Mouse (Mus musculus) kidney, postnatal 25 days (tissue): ENCODE measurements around the gene Irf8.

Source experiments
- DNase-seq, 2 experiments: peaks; one replicate each; pipeline ENCODE4 v3.0.0; 2021; ENCODE audit warnings: mixed read lengths in 2 of 2

Irf8 gene

DNA sequence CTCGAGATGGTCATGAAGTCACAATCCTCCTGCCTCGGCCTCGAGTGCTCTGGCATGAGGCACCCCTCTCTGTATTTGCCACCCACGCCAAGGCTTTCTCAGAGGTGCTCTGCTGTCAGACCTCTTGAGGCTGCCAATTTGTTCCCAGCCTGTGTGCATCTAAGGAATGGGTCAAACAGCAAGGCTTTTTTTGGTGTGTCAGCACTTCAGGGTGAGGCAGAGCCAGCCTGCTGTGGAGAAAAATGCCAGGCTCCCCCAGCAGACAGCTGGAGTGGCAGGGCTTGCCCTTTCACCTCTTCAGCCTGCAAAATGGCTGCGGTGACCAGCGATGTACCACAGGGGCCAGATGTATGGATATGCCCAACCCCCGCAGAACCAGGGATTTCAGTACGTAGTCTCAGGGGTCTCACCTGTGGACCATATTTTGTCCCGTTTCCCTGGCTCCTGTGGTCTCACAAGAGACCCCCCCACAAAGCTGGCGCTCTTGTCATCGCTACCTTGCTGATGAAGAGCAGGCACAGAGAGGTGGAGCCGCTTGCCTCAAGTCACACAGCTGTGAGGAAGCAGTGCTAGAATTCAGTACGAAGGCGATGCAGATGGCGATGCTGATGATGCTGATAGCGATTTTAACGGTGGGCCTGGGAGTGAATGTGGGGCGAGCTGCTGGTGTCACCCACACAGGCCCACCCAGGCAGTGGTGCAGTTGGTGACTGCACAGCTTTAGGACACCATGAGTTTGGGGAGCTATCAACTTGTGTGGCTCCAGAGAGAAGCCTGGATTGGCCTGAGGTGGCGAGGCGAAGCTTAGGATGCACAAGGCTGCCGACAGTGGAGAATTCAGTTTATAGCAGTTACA is 15.3 kb downstream of the Irf8 start:
- DNase-seq, result peak; percentile 49 to 77

DNA sequence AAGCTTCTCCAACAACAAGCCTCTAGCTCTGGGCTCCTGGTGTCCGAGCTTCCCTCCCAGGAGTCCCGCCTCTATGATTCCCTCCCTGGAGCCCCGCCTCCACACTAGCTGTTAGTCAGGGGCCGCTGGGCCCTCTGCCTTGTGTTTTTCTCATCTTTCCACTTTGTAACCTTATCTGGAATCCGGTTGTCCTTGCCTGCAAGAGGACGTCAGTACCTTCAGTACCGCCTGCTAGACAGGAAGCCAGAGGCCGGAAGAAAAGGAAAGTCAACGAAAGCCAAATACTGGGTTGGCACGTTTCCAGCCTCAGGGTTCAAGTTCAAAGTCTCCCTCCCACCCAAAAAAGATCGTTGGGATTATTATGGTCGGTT is 15.9 kb downstream of the Irf8 start:
- DNase-seq, result peak; percentile 85 to 87

DNA sequence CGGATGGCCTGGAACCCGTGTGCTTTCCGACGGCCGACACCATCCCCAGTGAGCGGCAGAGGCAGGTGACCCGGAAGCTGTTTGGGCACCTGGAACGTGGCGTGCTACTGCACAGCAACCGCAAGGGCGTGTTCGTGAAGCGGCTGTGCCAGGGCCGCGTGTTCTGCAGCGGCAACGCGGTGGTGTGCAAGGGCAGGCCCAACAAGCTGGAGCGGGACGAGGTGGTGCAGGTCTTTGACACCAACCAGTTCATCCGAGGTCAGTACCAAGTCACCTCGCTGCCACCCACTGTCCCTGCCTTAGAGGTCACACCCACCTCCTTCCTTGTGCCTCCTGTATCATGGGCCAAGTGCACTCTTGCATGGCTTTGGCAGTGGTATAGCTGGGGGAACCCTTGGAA is 17.3 kb downstream of the Irf8 start:
- DNase-seq, result peak in 1 of 2 experiments; percentile 65

DNA sequence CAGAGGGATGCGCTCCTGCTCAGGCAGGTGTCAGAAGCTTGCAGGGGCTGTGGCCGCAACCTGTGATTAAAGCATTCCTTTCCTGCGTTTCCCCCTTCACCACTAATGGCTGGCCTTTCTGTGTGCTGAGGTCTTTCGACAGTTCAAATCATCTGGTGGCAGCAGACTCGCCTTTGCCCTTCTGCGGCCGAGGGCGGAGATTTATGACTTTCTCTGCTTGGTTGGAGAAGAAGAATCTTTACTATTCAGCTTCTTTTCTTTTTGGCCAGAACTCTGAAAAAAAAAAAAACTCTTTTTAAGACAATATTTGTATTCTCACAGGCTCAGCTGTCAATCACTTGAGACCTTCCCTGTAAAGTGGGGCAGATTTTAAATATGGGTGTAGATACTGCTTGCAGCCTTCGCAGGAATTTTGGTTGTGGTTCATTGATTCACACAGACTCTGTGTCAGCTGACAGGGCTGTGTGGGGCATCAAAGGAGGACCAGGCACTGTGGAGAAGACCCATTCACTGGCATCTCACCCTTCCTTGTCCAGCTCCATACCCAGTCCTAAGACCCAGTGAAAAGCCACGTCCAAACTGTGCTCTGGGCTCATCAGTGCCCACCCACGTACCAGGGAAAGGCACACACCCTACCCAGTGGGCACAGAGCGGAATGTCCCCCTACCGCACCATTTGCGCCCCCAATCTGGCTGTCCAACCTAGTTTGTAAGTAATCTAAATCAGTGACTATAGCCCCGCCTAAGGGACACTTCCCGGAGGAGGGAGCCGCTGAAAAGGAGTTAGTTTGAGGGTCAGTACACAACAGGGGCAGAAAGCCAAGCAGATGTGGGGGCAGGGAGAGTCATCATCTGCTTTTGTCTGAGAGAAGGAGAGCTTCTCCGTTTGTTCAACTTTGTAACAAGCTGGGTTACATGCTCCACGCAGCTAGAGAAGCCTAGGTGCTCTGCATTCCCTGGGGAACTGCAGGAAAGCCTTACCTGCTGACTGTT is 19.4 kb downstream of the Irf8 start:
- peak; percentile 68 to 77 for DNase-seq

DNA sequence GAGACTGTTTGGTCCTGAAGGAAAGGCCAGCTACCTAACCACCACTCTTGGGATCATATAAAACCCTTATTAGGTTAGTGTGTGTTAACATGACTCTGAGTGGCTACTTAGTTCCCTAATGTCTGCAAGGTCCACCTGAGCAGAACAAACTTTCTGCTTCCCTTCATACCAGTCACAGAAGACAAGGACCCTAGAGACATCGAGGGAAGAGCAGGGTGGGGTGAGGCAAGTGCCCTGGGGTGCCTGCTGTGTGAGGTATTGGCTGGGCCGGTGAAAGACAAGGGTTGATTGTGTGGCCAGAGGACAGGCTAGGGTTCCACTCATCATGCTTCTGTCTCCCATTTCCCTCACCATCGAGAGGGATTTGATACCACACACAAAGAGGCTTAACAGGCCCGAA is 21.8 kb downstream of the Irf8 start:
- DNase-seq, result no peak

DNA sequence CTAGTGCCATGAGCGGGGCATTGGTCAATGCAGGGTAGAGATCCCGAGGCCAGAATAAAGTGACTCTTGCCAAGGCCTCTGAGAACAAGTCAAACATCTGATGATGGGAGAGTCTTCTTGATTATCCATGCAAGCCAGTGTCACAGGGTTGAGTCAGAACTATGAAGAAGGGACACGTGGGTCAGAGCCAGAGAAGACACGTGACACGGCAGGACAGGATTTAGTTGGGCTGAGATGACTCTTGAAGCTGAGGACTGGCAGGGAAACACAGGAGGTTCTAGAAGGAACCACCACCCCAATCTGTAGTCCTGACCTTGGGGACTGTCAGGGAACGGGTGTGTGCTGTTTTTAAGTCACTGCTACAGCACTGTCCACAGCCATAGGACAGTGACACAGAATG is 23.7 kb downstream of the Irf8 start:
- DNase-seq, result no peak

DNA sequence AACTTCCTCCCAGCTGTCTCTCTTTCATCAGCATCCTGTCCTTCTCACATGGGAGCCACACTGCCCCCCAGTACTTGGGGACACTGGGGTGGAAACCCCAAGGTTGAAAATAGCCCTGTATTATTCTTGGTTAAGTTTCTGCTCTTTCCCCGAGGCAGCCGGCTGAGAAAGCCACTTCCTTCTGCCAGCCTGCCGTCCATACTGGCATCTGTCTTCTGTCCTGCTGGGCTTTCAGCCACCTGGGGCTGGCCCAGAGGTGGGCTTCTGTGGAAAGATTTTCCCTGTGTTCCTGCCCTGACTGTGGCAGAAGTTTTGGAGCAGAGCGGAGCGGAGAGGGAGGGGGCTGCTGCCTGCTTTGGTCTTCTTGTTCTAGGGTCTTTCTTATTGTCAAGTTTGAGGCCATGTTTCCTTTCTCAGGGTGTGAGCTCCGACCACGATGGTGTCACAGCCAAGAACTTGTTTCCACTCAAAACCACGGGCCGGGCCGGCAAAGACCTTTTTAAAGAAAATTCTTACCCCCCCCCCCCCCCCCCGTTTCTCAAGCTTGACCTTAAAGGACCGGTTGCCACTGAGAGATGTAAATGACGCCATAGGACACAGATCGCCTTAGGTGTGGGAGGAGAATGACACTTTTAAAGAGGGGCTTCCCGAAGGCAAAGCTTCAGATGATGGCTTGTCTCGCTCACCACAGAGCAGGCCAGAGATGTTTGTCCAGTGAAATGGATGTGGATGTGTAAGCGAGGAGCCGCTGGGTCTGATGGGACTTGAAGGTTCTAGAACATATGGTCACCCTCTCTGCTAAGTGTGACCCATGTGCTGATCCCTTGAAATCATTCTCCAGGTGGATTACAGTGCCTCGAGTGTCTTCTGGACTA is 24.4 kb downstream of the Irf8 start:
- no peak for DNase-seq

DNA sequence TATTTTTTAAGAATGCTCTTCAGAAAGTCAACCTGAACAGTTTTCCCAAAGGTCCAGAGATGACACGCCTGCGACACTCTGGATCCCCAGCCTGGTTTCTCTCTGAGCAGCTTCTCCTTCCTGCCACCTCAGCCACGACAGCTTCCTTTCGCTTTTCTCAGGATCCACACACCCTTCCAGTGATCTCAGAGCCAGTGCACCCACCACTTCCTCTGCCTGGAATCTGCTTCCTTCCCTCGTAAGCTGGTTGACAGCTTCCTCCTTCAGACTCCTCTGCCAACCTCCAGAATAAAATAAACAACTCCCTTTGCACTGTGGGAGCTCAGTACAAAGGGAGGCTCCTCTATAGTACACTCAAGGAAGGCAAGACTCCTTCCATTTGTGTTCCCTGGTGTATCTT is 27.1 kb downstream of the Irf8 start:
- DNase-seq, result peak in 1 of 2 experiments; percentile 56

DNA sequence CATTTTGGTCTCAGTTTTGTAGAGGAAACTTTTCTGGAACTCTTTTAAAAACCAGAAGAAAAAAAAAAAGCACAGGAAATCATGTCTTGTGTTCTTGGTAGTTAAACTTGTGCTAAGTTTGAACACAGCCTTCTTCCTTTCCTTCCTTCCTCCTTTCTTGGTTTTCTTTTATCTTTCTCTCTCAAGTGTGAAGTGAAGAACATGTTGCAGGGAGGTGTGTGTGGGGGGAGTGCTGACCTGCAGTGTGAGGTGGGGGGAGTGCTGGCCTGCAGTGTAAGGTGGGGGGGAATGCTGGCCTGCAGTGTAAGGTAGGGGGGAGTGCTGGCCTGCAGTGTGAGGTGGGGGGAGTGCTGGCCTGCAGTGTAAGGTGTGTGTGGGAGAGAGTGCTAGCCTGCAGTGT is 28.5 kb downstream of the Irf8 start:
- DNase-seq, result no peak

DNA sequence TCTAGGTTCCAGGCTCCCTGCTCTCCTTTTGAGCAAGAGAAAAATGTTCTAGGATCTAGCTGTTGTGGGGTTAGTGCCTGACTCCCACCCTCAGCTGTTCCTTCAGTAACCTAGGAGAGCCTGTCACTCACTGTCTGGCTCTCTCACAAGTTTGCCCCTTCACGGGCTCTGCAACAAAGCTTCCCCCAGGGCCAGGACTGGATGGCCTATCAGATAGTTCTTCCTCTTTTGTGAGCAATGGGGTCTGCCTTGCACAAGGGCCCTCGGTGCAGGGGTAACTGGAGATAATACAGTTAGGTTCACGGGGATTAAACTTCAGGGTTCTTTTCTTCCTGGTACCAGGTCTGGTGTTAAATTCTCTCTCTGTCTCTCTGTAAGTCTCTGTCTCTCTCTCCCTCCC is 30.5 kb downstream of the Irf8 start:
- no peak for DNase-seq

DNA sequence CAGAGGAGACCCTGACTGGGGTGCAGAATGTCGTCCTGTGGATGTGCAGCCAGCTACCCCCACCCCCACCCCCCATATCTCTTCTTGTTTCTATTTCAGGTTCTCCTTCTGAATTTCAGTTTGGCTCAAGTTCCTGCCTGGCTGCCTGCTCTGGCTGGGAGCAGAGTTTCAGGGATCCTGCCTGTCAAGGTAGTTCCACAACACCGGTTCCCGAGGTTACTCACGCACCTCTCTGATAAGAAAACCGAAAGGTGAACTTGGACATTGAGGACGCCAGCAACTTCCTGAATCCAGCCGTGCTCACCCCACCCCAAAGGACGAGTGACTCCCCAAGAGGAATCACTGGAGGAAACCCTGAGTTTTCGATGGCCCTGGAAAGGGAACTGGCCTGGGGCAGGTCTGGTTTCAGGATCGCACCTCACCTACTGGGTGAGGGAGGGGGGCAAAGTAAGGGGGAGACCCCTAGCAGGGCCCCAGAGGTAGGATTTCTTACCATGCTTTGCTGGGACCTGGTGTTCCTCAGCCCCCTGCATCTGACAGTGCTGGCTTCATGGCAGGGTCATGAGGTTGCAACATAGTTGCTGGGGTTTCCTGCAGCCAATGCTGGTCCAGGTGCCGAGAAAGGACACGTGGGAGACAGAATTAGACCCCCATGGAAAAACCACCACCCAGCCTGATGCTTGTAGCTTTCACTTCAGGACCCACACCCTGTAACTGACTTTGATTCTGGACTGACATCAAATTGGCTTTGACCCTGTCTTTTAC is 32.5 kb downstream of the Irf8 start:
- DNase-seq, result no peak

DNA sequence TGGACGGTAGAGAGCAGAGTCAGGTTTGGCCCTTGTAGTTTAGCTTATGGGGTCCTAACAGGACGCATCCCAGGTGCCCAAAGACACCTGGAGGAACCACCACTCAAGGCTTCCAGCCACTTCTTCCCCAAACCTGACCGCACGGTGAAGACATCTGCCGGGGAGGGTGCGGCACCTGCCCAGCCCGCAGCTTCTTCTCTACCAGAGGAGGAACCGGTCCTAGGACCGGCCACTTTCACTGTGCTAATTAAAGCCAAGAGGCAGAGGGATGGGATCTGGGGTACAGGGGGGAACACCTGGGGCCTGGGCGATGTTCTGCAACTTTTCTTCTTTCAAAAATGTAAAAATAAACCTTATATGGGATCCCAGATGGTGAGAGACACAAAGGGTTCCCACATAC is 41.0 kb downstream of the Irf8 start:
- DNase-seq, result no peak

DNA sequence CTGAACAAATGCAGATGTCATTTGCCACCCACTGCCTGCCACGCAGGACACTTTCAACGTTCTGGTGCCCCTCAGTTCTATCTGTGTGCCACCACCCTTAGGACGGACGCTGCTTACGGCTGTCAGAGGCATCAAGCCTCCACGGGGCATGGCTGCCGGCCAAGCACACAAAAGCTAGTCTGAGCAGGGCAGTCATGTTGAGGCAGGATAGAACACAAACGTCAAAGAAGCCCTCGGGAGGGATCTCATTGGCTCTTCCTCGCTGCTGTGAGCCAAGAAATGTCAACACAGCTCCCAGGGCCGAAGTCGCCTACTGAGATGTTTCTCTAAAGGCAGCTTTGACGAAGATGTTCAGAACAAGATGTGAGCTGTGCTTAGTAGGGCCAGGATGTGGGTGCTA is 41.6 kb downstream of the Irf8 start:
- no peak for DNase-seq

DNA sequence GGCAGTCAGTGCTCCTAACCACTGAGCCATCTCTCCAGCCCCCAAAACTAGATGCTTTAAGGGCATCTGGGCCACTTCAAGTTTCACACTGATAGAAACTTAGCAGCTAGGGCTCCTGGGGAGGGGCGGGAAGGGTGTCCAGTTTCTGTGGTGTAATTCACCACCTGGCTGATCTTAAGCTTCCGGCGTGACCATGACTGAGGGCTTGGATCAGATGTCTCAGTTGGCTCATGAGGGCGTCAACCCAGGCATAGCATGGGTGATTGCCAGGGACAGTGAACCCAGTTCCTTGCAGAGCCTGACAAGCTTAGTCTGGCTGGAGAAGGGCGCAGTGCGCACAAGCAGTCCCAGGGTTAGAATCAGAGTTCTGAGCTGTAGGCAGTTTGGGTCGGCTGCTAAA is 42.9 kb downstream of the Irf8 start:
- DNase-seq, result no peak

DNA sequence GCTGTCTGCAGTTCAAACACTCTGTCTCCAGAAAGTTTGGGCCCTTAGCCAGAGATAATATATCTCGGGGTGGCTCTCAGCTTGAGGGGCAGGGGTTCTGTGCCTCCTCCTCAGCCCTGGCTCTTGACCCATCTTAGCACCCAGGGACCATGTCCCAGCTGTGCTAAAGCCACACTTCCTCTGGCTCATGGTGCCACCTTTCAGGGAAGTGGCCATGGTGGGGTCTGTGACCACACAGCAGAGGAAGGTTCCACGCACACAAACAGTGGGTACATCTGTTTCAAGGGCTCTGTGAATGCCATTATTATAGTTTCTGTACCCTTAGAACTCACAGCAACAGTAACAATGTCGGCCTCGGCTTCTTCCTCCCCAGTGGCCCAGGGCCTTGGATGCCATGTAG is 47.6 kb downstream of the Irf8 start:
- DNase-seq, result no peak

DNA sequence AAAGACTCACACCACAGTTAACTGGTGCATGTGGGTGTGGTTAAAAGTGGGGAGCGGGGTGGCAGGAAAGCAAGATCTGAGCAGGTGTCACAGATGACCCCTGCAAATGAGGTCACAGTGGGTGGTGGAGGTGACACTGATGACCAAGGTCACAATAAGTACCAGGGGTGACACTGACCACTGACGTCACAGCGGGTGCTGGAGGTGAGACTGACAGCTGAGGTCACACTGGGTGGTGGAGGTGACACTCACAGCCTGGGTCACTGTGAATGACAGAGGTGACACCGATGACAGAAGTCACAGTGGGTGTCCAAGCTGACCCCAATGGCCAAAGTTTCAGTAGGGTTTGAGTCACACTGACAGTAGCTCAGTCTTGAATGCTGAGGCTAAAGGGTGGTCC is 50.6 kb downstream of the Irf8 start:
- DNase-seq, result no peak

DNA sequence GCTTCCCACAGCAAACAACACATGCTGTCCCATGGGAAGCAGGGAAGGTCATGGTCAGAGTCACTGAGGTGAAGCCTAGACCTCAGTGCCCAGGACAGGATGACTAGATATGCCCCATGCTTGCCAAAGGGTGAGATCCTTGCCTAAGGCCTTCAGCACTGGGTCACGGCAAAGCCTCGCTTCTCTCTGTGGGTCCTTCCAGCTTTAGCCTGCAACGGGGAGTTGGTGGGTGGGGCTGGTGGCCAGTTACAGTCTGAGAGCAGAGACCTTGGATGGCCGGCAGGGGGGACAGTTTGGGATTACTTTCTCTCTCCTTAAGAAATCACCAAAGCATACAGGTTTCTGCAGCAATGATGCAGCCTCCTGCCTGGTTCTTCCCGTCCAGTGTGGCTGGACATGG is 51.5 kb downstream of the Irf8 start:
- no peak for DNase-seq

DNA sequence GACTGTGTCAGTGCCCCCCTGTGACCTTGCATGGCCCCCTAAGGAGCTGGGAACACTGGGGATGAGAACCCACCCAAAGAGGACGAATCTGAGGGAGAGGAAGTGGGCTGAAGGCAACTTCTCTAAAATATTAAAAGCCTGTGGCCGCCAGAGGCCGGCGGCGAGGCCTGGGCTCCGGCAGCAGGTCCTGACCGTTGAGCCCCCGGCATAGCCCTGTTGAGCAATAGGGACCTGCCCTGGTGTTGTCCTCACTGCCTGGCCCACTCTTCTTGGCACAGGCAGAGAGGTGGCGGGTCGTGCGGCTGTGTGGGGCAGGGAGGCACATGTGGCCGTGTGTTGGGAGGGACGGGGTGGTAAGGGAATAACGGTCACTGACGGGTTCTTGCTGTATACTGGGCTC is 56.6 kb downstream of the Irf8 start:
- DNase-seq, result no peak

DNA sequence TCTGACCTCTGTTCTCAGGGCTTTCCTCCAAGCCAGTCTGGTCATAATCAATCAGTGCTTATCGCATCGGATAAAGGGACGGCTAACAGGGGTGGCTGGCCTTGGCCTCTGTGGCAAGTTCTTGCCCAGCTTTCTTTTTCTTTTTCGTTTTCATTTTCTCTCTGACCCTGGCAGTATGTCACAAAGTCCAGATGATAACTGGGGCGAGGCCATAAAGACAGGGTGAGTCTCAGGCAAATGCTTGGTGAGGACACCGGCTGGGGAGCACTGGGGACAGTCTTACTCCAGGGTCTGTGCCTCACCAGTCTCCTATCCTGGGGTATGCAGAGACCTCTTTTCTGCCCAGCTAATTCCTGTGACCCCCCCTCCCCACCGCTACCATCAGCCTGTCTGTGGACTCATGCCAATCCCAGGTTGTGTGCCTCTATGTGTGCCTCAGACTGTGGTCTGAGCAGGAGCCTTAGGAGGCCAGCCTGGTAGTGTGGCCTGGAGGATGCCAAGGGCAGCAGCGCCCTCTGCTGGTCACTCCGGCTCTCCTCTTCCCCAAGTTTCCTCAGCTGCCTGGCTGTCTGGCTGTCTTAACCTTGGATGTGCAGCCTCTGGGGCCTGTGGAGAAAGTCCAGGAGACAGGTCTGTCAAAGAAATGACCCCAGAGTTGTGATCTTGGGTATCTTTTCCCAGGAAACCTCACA is 59.9 kb downstream of the Irf8 start:
- peak; percentile 86 to 90 for DNase-seq

DNA sequence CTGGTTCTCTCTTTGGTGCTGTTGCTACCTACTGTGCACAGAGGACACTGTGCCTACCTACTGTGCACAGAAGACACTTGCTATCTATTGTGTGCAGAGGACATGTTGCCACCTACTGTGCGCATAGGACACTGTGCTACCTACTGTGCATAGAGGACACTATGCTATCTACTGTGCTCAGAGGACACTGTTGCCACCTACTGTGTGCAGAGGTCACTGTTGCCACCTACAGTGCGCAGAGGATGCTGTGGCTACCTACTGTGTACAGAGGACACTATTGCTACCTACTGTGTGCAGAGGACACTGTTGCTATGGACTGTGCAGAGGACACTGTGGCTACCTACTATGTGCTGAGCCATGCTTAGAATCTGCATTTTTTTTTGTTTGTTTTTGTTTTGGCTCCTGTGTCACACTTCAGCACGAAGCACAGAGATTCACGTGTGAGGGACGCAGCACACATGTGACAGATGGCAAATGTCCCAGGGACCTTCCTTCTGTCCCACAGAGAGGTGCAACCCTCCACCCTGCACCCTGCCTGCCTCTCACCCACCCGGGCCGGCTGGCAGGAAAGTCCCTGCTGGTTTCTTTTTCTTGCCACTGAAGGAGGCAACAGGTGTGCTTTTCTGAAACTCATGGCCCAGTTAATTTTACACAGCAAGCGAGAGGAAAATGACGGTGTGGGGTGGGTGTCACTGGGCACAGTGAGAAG is 61.0 kb downstream of the Irf8 start:
- no peak for DNase-seq
